In genomic region chr5:147563511-147564139, GRCm38 (mm10) we compare ENCODE assay signal across 9 mouse cellular contexts.
DNase-seq lines count a peak whose midpoint lies in the region; ATAC-seq and TF ChIP-seq lines count a peak whose summit lies in the region.
"Had no signal": no experiment of that assay in that cellular context is flagged by ENCODE, and none has a peak within 500 bp of the region (broad histone marks: within the 10 kb centered on the region; RNA-seq: fewer than 3 reads in every experiment).

No protein-coding gene starts in this region.

- no peaks in the 10 kb centered on the region for H3K36me3 ChIP-seq in forebrain, embryonic 15.5 days
- H3K36me3 ChIP-seq in limb, embryonic 14.5 days (ENCODE audit: control insufficient read depth, insufficient read depth, low read length) = no peaks in the 10 kb centered on the region
- H3K36me3 ChIP-seq in splenic B cell, adult 2 months (ENCODE audit: control insufficient read depth, insufficient read depth, low read length, poor library complexity, severe bottlenecking) = no peaks in the 10 kb centered on the region

- no peak overlapping the region for H3K27ac ChIP-seq in forebrain, embryonic 15.5 days (replicated peaks)
- no peak overlapping the region for H3K27ac ChIP-seq in limb, embryonic 14.5 days (replicated peaks; ENCODE audit: low read depth, low read length)

- DNase-seq in kidney, adult 18-20 months = peak; percentile 56
- DNase-seq in kidney, adult 9 months = no peak
- DNase-seq in limb, embryonic 14.5 days (ENCODE audit: low spot score) = no peak
- peak; percentile 49 for DNase-seq in splenic B cell, adult 2 months (ENCODE audit: low read depth, low spot score)
- no peak for DNase-seq in urinary bladder, postnatal 36 days (ENCODE audit: low spot score in 2 of 2)
- no peak for DNase-seq in adrenal gland, postnatal 4 days (ENCODE audit: low spot score in 2 of 2)
- no peak for DNase-seq in adrenal gland, adult 18-20 months (ENCODE audit: low spot score in 2 of 2)
- DNase-seq: lung, adult 18-20 months had no signal

- no peaks in the 10 kb centered on the region for H3K9me3 ChIP-seq in forebrain, embryonic 15.5 days
- H3K9me3 ChIP-seq in limb, embryonic 14.5 days (ENCODE audit: control insufficient read depth, low read length) = no peaks in the 10 kb centered on the region

- no peak for TF ChIP-seq POLR2A in limb, embryonic 14.5 days (IDR thresholded peaks at IDR 0.05; ENCODE audit: borderline replicate concordance, extremely low read depth, insufficient read depth, insufficient read length)

- 41% methylated on average over 18 of the region's 18 CpGs for WGBS in forebrain, embryonic 15.5 days
- 46% methylated on average over 18 of the region's 18 CpGs for WGBS in limb, embryonic 14.5 days

- no peak for ATAC-seq in forebrain, embryonic 15.5 days (replicated peaks)
- ATAC-seq in limb, embryonic 14.5 days (ENCODE audit: low FRiP score, low read depth) = no peak; the same call in 1 of the 2 replicates

- H3K27me3 ChIP-seq in forebrain, embryonic 15.5 days = no peaks in the 10 kb centered on the region
- H3K27me3 ChIP-seq in limb, embryonic 14.5 days (ENCODE audit: control insufficient read depth, insufficient read depth, low read length) = no peaks in the 10 kb centered on the region
- no peaks in the 10 kb centered on the region for H3K27me3 ChIP-seq in splenic B cell, adult 2 months (ENCODE audit: control insufficient read depth, insufficient read depth, low read length, poor library complexity, severe bottlenecking)

- H3K4me2 ChIP-seq in forebrain, embryonic 15.5 days (replicated peaks) = peak overlapping the region; percentile 15; the same call in 1 of the 2 replicates
- H3K4me2 ChIP-seq in limb, embryonic 14.5 days (replicated peaks; ENCODE audit: low read depth, low read length, severe bottlenecking) = peak overlapping the region; percentile 20; the same call in 1 of the 2 replicates

- H3K9ac ChIP-seq in forebrain, embryonic 15.5 days (replicated peaks) = no peak overlapping the region
- 0 out of 2 replicates have a peak overlapping the region, but pooled peaks have one; percentile 4 for H3K9ac ChIP-seq in limb, embryonic 14.5 days (ENCODE audit: low read depth, low read length, severe bottlenecking)

- H3K4me3 ChIP-seq in forebrain, embryonic 15.5 days = no peak overlapping the region
- H3K4me3 ChIP-seq in limb, embryonic 14.5 days (replicated peaks; ENCODE audit: low read length) = no peak overlapping the region

- H3K4me1 ChIP-seq in forebrain, embryonic 15.5 days = no peaks in the 10 kb centered on the region
- no peaks in the 10 kb centered on the region for H3K4me1 ChIP-seq in limb, embryonic 14.5 days (ENCODE audit: control insufficient read depth, insufficient read depth, low read length)

Comparison
In these comparisons a context has a peak if more than half of its experiments do, and no peak if none do; other contexts are left out.
1. DNase-seq: peak in kidney, adult 18-20 months (single experiment) and splenic B cell, adult 2 months (single experiment); none in kidney, adult 9 months (single experiment), limb, embryonic 14.5 days (single experiment), urinary bladder, postnatal 36 days (0 of 2), adrenal gland, postnatal 4 days (0 of 2) and adrenal gland, adult 18-20 months (0 of 2).